Mouse (Mus musculus) liver (tissue): ENCODE measurements around the gene Gm44579.
A peak's percentile ranks its signal among the peaks of the same experiment; 100 is the strongest.

Experiments used
- DNase-seq: peaks from one replicate; pipeline ENCODE4 v3.0.0-alpha.2; 2020; ENCODE audit warnings: mixed read lengths

The Gm44579 gene

GRCm38 (mm10) chr15:98167645-98168621 is 52.8 kb downstream of the Gm44579 start:
- DNase-seq: peak; percentile 45

GRCm38 (mm10) chr15:98166963-98167644 is 53.7 kb downstream of the Gm44579 start, which contains the start of gene Ccdc184:
Gene Ccdc184 (plus strand): TSS chr15:98167158.
- no peak for DNase-seq

GRCm38 (mm10) chr15:98165525-98165924 is 55.3 kb downstream of the Gm44579 start, which contains the start of gene Asb8:
Gene Asb8 (minus strand): TSS chr15:98165625.
- no peak for DNase-seq

GRCm38 (mm10) chr15:98162561-98162960 is 58.2 kb downstream of the Gm44579 start:
- no peak for DNase-seq

- DNase-seq: no peak
Measured at GRCm38 (mm10) chr15:98161026-98161805, 59.6 kb downstream of the Gm44579 start.

- no peak for DNase-seq
Measured at GRCm38 (mm10) chr15:98157253-98157652, 63.5 kb downstream of the Gm44579 start.

GRCm38 (mm10) chr15:98155944-98156343 is 64.8 kb downstream of the Gm44579 start:
- no peak for DNase-seq

GRCm38 (mm10) chr15:98155272-98155671 is 65.5 kb downstream of the Gm44579 start:
- no peak for DNase-seq

GRCm38 (mm10) chr15:98154631-98155030 is 66.1 kb downstream of the Gm44579 start:
- DNase-seq: no peak

GRCm38 (mm10) chr15:98154146-98154545 is 66.6 kb downstream of the Gm44579 start:
- DNase-seq: no peak

GRCm38 (mm10) chr15:98153625-98154024 is 67.2 kb downstream of the Gm44579 start:
- no peak for DNase-seq

GRCm38 (mm10) chr15:98152916-98153315 is 67.9 kb downstream of the Gm44579 start:
- DNase-seq: no peak

GRCm38 (mm10) chr15:98149166-98149602 is 71.6 kb downstream of the Gm44579 start:
- no peak for DNase-seq

GRCm38 (mm10) chr15:98148356-98148755 is 72.4 kb downstream of the Gm44579 start:
- no peak for DNase-seq

- DNase-seq: peak; percentile 92
Measured at GRCm38 (mm10) chr15:98145559-98146181, 75.1 kb downstream of the Gm44579 start.

GRCm38 (mm10) chr15:98144861-98145507 is 75.8 kb downstream of the Gm44579 start:
- peak; percentile 39 for DNase-seq

- DNase-seq: no peak
Measured at GRCm38 (mm10) chr15:98142515-98142914, 78.3 kb downstream of the Gm44579 start.

GRCm38 (mm10) chr15:98140809-98141208 is 80.0 kb downstream of the Gm44579 start:
- no peak for DNase-seq

GRCm38 (mm10) chr15:98139763-98140162 is 81.0 kb downstream of the Gm44579 start:
- DNase-seq: peak; percentile 2

GRCm38 (mm10) chr15:98136871-98137270 is 83.9 kb downstream of the Gm44579 start:
- DNase-seq: no peak
